Mouse (Mus musculus) kidney, adult 2 months (tissue): ENCODE data around the gene Fut7.

ENCODE experiments used
- CTCF ChIP-seq: fragments of 200-500 bp; conservative IDR thresholded peaks from 2 replicates; pipeline ENCODE4 v1.5.1; 2011; ENCODE audit warnings: low read depth, mild to moderate bottlenecking, control low read depth, low read length, moderate library complexity, mixed read lengths; ENCODE audit not compliant: insufficient read depth, insufficient read length
- POLR2A ChIP-seq: fragments of 200-500 bp; IDR thresholded peaks from one replicate; pipeline ENCODE4 v1.6.1; 2011; ENCODE audit warnings: low read depth, low read length, control low read depth

GRCm38 (mm10) chr2:25399051-25399450 is 24.0 kb upstream of the Fut7 start, which contains the start of gene Npdc1:
- no peak for TF ChIP-seq POLR2A
- TF ChIP-seq CTCF: no peak
